Mouse (Mus musculus): Measurements from ENCODE around the gene Fgf11.

Fgf11 gene

GRCm38 (mm10) chr11:69818365-69818764 is 16.7 kb upstream of the Fgf11 start, which contains the start of gene Spem2:
Spem2 (minus strand) TSS chr11:69818465.
- ATAC-seq (ENCODE audit: insufficient number of reproducible peaks, low FRiP score, low TSS enrichment), result no peak

GRCm38 (mm10) chr11:69816520-69816919 is 14.9 kb upstream of the Fgf11 start:
- no peak for ATAC-seq (ENCODE audit: insufficient number of reproducible peaks, low FRiP score, low TSS enrichment)

- no peak for ATAC-seq (ENCODE audit: insufficient number of reproducible peaks, low FRiP score, low TSS enrichment)
Measured at GRCm38 (mm10) chr11:69815155-69815554, 13.5 kb upstream of the Fgf11 start, which contains the start of gene Gm39566. Gm39566 (minus strand) TSS chr11:69815298.

- no peak for ATAC-seq (ENCODE audit: insufficient number of reproducible peaks, low FRiP score, low TSS enrichment)
Measured at GRCm38 (mm10) chr11:69810280-69810679, 8.6 kb upstream of the Fgf11 start.

GRCm38 (mm10) chr11:69807641-69808040 is 6.0 kb upstream of the Fgf11 start:
- no peak for ATAC-seq (ENCODE audit: insufficient number of reproducible peaks, low FRiP score, low TSS enrichment)

- no peak for ATAC-seq (ENCODE audit: insufficient number of reproducible peaks, low FRiP score, low TSS enrichment)
Measured at GRCm38 (mm10) chr11:69806378-69806777, 4.7 kb upstream of the Fgf11 start.

- ATAC-seq (ENCODE audit: insufficient number of reproducible peaks, low FRiP score, low TSS enrichment), result no peak
Measured at GRCm38 (mm10) chr11:69804972-69805909, 3.6 kb upstream of the Fgf11 start, which contains the start of gene Tmem102. Tmem102 (minus strand) TSS chr11:69805624.

- no peak for ATAC-seq (ENCODE audit: insufficient number of reproducible peaks, low FRiP score, low TSS enrichment)
Measured at GRCm38 (mm10) chr11:69804652-69804940, 2.9 kb upstream of the Fgf11 start.

- 0 out of 2 replicates have a peak, but pooled peaks have one; percentile 31 for ATAC-seq (ENCODE audit: insufficient number of reproducible peaks, low FRiP score, low TSS enrichment)
Measured at GRCm38 (mm10) chr11:69803786-69804651, 2.4 kb upstream of the Fgf11 start.

GRCm38 (mm10) chr11:69803328-69803727 is 1.7 kb upstream of the Fgf11 start:
- ATAC-seq (ENCODE audit: insufficient number of reproducible peaks, low FRiP score, low TSS enrichment), result no peak

- ATAC-seq (ENCODE audit: insufficient number of reproducible peaks, low FRiP score, low TSS enrichment), result no peak
Measured at GRCm38 (mm10) chr11:69802648-69803105, 1.0 kb upstream of the Fgf11 start.

GRCm38 (mm10) chr11:69800392-69801197 is 1.1 kb downstream of the Fgf11 start:
- ATAC-seq (ENCODE audit: insufficient number of reproducible peaks, low FRiP score, low TSS enrichment), result no peak

- ATAC-seq (ENCODE audit: insufficient number of reproducible peaks, low FRiP score, low TSS enrichment), result no peak
Measured at GRCm38 (mm10) chr11:69800138-69800391, 1.6 kb downstream of the Fgf11 start.

- no peak for ATAC-seq (ENCODE audit: insufficient number of reproducible peaks, low FRiP score, low TSS enrichment)
Measured at GRCm38 (mm10) chr11:69799394-69800137, 2.1 kb downstream of the Fgf11 start.

GRCm38 (mm10) chr11:69797924-69798323 is 3.7 kb downstream of the Fgf11 start:
- no peak for ATAC-seq (ENCODE audit: insufficient number of reproducible peaks, low FRiP score, low TSS enrichment)

- ATAC-seq (ENCODE audit: insufficient number of reproducible peaks, low FRiP score, low TSS enrichment), result no peak
Measured at GRCm38 (mm10) chr11:69795983-69796435, 5.6 kb downstream of the Fgf11 start.

GRCm38 (mm10) chr11:69795168-69795982 is 6.3 kb downstream of the Fgf11 start, which contains the start of gene Chrnb1:
Chrnb1 (minus strand) TSS chr11:69795943.
- ATAC-seq (ENCODE audit: insufficient number of reproducible peaks, low FRiP score, low TSS enrichment), result peak; percentile 95

- no peak for ATAC-seq (ENCODE audit: insufficient number of reproducible peaks, low FRiP score, low TSS enrichment)
Measured at GRCm38 (mm10) chr11:69793429-69793828, 8.2 kb downstream of the Fgf11 start.

GRCm38 (mm10) chr11:69791420-69791819 is 10.2 kb downstream of the Fgf11 start:
- ATAC-seq (ENCODE audit: insufficient number of reproducible peaks, low FRiP score, low TSS enrichment), result no peak

All from cerebellum, adult (tissue).